Mouse (Mus musculus): Measurements from ENCODE around the gene Rpgrip1l. TPM values are rescaled to one million over a fixed set of nuclear protein-coding genes. Genes with fewer than 3 reads are reported as not detected.

The Rpgrip1l gene
- polyA plus RNA-seq, 1 experiment = 1.2 TPM

GRCm38 (mm10) chr8:91170152-91170551, 142.9 kb downstream of the Rpgrip1l start:
- no peak for DNase-seq (ENCODE audit: low read depth, low spot score)
- 33% methylated on average over 6 of the region's 6 CpGs for WGBS

Other genes starting within 250 kb of the Rpgrip1l start
- gene Rbl2, start 243.2 kb downstream of the Rpgrip1l start, polyA plus RNA-seq (2012; rRNA removed) = 9.3 and 17.7 TPM in 2 replicates
- 33.4 and 33.6 TPM in 2 replicates for gene Aktip, start 113.3 kb downstream of the Rpgrip1l start, polyA plus RNA-seq (2012; rRNA removed)
- 16.0 and 19.0 TPM in 2 replicates for gene Fto, start 263 bp upstream of the Rpgrip1l start, polyA plus RNA-seq (2012; rRNA removed)

Measured in large intestine, adult 2 months (tissue).